21 mouse cellular contexts compared by ENCODE assay signal in genomic region chr4:81389263-81389662, GRCm38 (mm10). TPM values are rescaled to one million over a fixed set of nuclear protein-coding genes. Genes with fewer than 3 reads are reported as not detected.
DNase-seq lines count a peak whose midpoint lies in the region; ATAC-seq and TF ChIP-seq lines count a peak whose summit lies in the region.
"Had no signal": no experiment of that assay in that cellular context is flagged by ENCODE, and none has a peak within 500 bp of the region (broad histone marks: within the 10 kb centered on the region; RNA-seq: fewer than 3 reads in every experiment).

No protein-coding gene starts in this region.

- no peaks in the 10 kb centered on the region for H3K27me3 ChIP-seq in forebrain, embryonic 11.5 days (ENCODE audit: control insufficient read depth, insufficient read depth, low read length)
- H3K27me3 ChIP-seq in forebrain, embryonic 16.5 days (replicated peaks; ENCODE audit: control insufficient read depth, insufficient read depth, low read length): no peaks in the 10 kb centered on the region
- no peaks in the 10 kb centered on the region for H3K27me3 ChIP-seq in midbrain, embryonic 15.5 days (replicated peaks)
- H3K27me3 ChIP-seq in midbrain, embryonic 14.5 days (ENCODE audit: control insufficient read depth, insufficient read depth, low read length): no peaks in the 10 kb centered on the region
- H3K27me3 ChIP-seq in forebrain, embryonic 13.5 days: no peaks in the 10 kb centered on the region
- no peaks in the 10 kb centered on the region for H3K27me3 ChIP-seq in hindbrain, postnatal 0 days (ENCODE audit: insufficient read depth, low read length)
- H3K27me3 ChIP-seq: kidney, embryonic 15.5 days; limb, embryonic 15.5 days; stomach, embryonic 15.5 days had no signal

- no peak overlapping the region for H3K4me3 ChIP-seq in forebrain, embryonic 11.5 days (ENCODE audit: low read depth, low read length)
- no peak overlapping the region for H3K4me3 ChIP-seq in forebrain, embryonic 16.5 days (replicated peaks; ENCODE audit: low read length)
- H3K4me3 ChIP-seq in midbrain, embryonic 15.5 days: no peak overlapping the region
- H3K4me3 ChIP-seq in midbrain, embryonic 14.5 days (replicated peaks; ENCODE audit: low read depth, low read length): no peak overlapping the region
- H3K4me3 ChIP-seq in forebrain, embryonic 13.5 days: no peak overlapping the region
- no peak overlapping the region for H3K4me3 ChIP-seq in hindbrain, postnatal 0 days (ENCODE audit: low read length)
- H3K4me3 ChIP-seq: kidney, embryonic 15.5 days; limb, embryonic 15.5 days; stomach, embryonic 15.5 days had no signal

- no peak overlapping the region for H3K4me2 ChIP-seq in forebrain, embryonic 11.5 days (ENCODE audit: low read depth, low read length, severe bottlenecking)
- H3K4me2 ChIP-seq in forebrain, embryonic 16.5 days (ENCODE audit: low read length): no peak overlapping the region
- H3K4me2 ChIP-seq in midbrain, embryonic 15.5 days: no peak overlapping the region
- no peak overlapping the region for H3K4me2 ChIP-seq in midbrain, embryonic 14.5 days (ENCODE audit: low read length)
- no peak overlapping the region for H3K4me2 ChIP-seq in forebrain, embryonic 13.5 days
- H3K4me2 ChIP-seq in hindbrain, postnatal 0 days (ENCODE audit: low read depth, low read length): no peak overlapping the region
- H3K4me2 ChIP-seq: kidney, embryonic 15.5 days; limb, embryonic 15.5 days; stomach, embryonic 15.5 days had no signal

- peaks cover 7% of the 10 kb centered on the region; the same call in 1 of the 2 replicates for H3K4me1 ChIP-seq in forebrain, embryonic 11.5 days (replicated peaks; ENCODE audit: control insufficient read depth, insufficient read depth, low read length)
- H3K4me1 ChIP-seq in forebrain, embryonic 16.5 days (replicated peaks; ENCODE audit: control insufficient read depth, insufficient read depth, low read length): no peaks in the 10 kb centered on the region
- H3K4me1 ChIP-seq in midbrain, embryonic 15.5 days: peaks cover 5% of the 10 kb centered on the region; the same call in 1 of the 2 replicates
- H3K4me1 ChIP-seq in midbrain, embryonic 14.5 days (ENCODE audit: control insufficient read depth, insufficient read depth, low read length): peaks cover 3% of the 10 kb centered on the region; the same call in 1 of the 2 replicates
- peaks cover 8% of the 10 kb centered on the region for H3K4me1 ChIP-seq in forebrain, embryonic 13.5 days
- no peaks in the 10 kb centered on the region for H3K4me1 ChIP-seq in hindbrain, postnatal 0 days (ENCODE audit: insufficient read depth, low read length)
- H3K4me1 ChIP-seq: kidney, embryonic 15.5 days; stomach, embryonic 15.5 days had no signal

- H3K9me3 ChIP-seq in forebrain, embryonic 11.5 days (ENCODE audit: control insufficient read depth, low read length): no peaks in the 10 kb centered on the region
- no peaks in the 10 kb centered on the region for H3K9me3 ChIP-seq in forebrain, embryonic 16.5 days (ENCODE audit: control insufficient read depth, low read length)
- H3K9me3 ChIP-seq in midbrain, embryonic 15.5 days: no peaks in the 10 kb centered on the region
- no peaks in the 10 kb centered on the region for H3K9me3 ChIP-seq in midbrain, embryonic 14.5 days (ENCODE audit: control insufficient read depth, low read length)
- no peaks in the 10 kb centered on the region for H3K9me3 ChIP-seq in forebrain, embryonic 13.5 days (replicated peaks)
- no peaks in the 10 kb centered on the region for H3K9me3 ChIP-seq in hindbrain, postnatal 0 days (ENCODE audit: low read length)
- H3K9me3 ChIP-seq: kidney, embryonic 15.5 days; limb, embryonic 15.5 days; stomach, embryonic 15.5 days had no signal

- no peaks in the 10 kb centered on the region for H3K36me3 ChIP-seq in forebrain, embryonic 11.5 days (ENCODE audit: control insufficient read depth, insufficient read depth, low read length)
- H3K36me3 ChIP-seq in forebrain, embryonic 16.5 days (ENCODE audit: control insufficient read depth, insufficient read depth): no peaks in the 10 kb centered on the region
- no peaks in the 10 kb centered on the region for H3K36me3 ChIP-seq in midbrain, embryonic 15.5 days (replicated peaks)
- no peaks in the 10 kb centered on the region for H3K36me3 ChIP-seq in midbrain, embryonic 14.5 days (ENCODE audit: control insufficient read depth, insufficient read depth, low read length)
- H3K36me3 ChIP-seq in forebrain, embryonic 13.5 days (ENCODE audit: poor library complexity, severe bottlenecking): peaks cover 7% of the 10 kb centered on the region; the same call in 1 of the 2 replicates
- no peaks in the 10 kb centered on the region for H3K36me3 ChIP-seq in hindbrain, postnatal 0 days (ENCODE audit: insufficient read depth, low read length)
- H3K36me3 ChIP-seq: G1E; stomach, embryonic 15.5 days had no signal

- ATAC-seq in forebrain, embryonic 11.5 days (replicated peaks; ENCODE audit: low FRiP score): peak; percentile 63
- ATAC-seq in forebrain, embryonic 16.5 days: no peak
- peak; percentile 39 for ATAC-seq in midbrain, embryonic 15.5 days (replicated peaks)
- no peak for ATAC-seq in midbrain, embryonic 14.5 days (ENCODE audit: low FRiP score, low TSS enrichment)
- peak; percentile 41; the same call in 1 of the 2 replicates for ATAC-seq in forebrain, embryonic 13.5 days
- 0 out of 2 replicates have a peak, but pooled peaks have one; percentile 38 for ATAC-seq in hindbrain, postnatal 0 days
- ATAC-seq in megakaryocyte, adult 5-6 weeks (ENCODE audit: poor library complexity, severe bottlenecking): no peak
- ATAC-seq: activated CD4-positive, CD25-positive, alpha-beta regulatory T cell, adult 4 months; intestine, embryonic 16.5 days; lung, postnatal 0 days had no signal

- H3K27ac ChIP-seq in forebrain, embryonic 11.5 days (ENCODE audit: low read depth, low read length): no peak overlapping the region
- no peak overlapping the region for H3K27ac ChIP-seq in forebrain, embryonic 16.5 days (ENCODE audit: low read length)
- H3K27ac ChIP-seq in midbrain, embryonic 15.5 days: no peak overlapping the region
- H3K27ac ChIP-seq in midbrain, embryonic 14.5 days (replicated peaks; ENCODE audit: low read depth, low read length): no peak overlapping the region
- no peak overlapping the region for H3K27ac ChIP-seq in forebrain, embryonic 13.5 days
- H3K27ac ChIP-seq in hindbrain, postnatal 0 days: no peak overlapping the region
- H3K27ac ChIP-seq: kidney, embryonic 15.5 days; limb, embryonic 15.5 days; stomach, embryonic 15.5 days had no signal

- H3K9ac ChIP-seq in forebrain, embryonic 11.5 days (ENCODE audit: low read length): no peak overlapping the region
- H3K9ac ChIP-seq in forebrain, embryonic 16.5 days (replicated peaks; ENCODE audit: low read depth, low read length): no peak overlapping the region
- H3K9ac ChIP-seq in midbrain, embryonic 15.5 days: no peak overlapping the region
- H3K9ac ChIP-seq in midbrain, embryonic 14.5 days (replicated peaks; ENCODE audit: low read length): no peak overlapping the region
- H3K9ac ChIP-seq in forebrain, embryonic 13.5 days: no peak overlapping the region
- H3K9ac ChIP-seq in hindbrain, postnatal 0 days (replicated peaks; ENCODE audit: low read length): no peak overlapping the region
- H3K9ac ChIP-seq: kidney, embryonic 15.5 days; limb, embryonic 15.5 days; stomach, embryonic 15.5 days had no signal

- no peak for DNase-seq in forebrain, embryonic 11.5 days (ENCODE audit: low spot score)
- no peak for DNase-seq in midbrain, embryonic 14.5 days
- DNase-seq in hindbrain, postnatal 0 days (ENCODE audit: low spot score): no peak
- DNase-seq in left cerebral cortex, adult 18-20 months (ENCODE audit: low spot score in 2 of 2): no peak
- DNase-seq: adrenal gland, postnatal 10 days; cerebellum, postnatal 14 days; gastrocnemius, postnatal 10 days; heart, adult 18-20 months; heart, postnatal 4 days; thymus, adult 18-20 months had no signal

- TF ChIP-seq CTCF in hindbrain, postnatal 0 days (IDR thresholded peaks at IDR 0.05; ENCODE audit: low read depth): no peak

RNA-seq across cellular contexts. Expression of gene Mpdz, which starts 53.4 kb away (rescaled TPM):
- polyA plus RNA-seq in forebrain, embryonic 11.5 days (2014; fragmentation: Nextera tagmentation; extraction: Ambion mirVana): 55.0 and 62.3 TPM in 2 replicates
- polyA plus RNA-seq in forebrain, embryonic 16.5 days (2015; fragmentation: Nextera tagmentation; extraction: Ambion mirVana): 21.6 and 22.0 TPM in 2 replicates
- 14.8 and 15.5 TPM in 2 replicates for polyA plus RNA-seq in midbrain, embryonic 15.5 days (2015; fragmentation: Nextera tagmentation; extraction: Ambion mirVana)
- 13.1 and 21.2 TPM in 2 replicates for polyA plus RNA-seq in midbrain, embryonic 14.5 days (2014; fragmentation: Nextera tagmentation; extraction: Ambion mirVana)
- 26.0 and 36.3 TPM in 2 replicates for polyA plus RNA-seq in forebrain, embryonic 13.5 days (2015; fragmentation: Nextera tagmentation; extraction: Ambion mirVana)
- total RNA-seq in hindbrain, postnatal 0 days (2014; rRNA removed): 37.8 and 38.8 TPM in 2 replicates
- 7.8 and 9.7 TPM in 2 replicates for polyA plus RNA-seq in hindbrain, postnatal 0 days (2015; fragmentation: Nextera tagmentation; extraction: Ambion mirVana)
- 10 to 100 TPM; 57.9 to 62.5 TPM for total RNA-seq in left cerebral cortex, adult 18-20 months (2021)
- total RNA-seq in megakaryocyte, adult 5-6 weeks (2015): 0.16 and 0.39 TPM in 2 replicates
- 0.04 and 0.29 TPM in 2 replicates for total RNA-seq in megakaryocyte, adult 5-6 weeks (2017)
- polyA plus RNA-seq: G1E had no signal

Comparison
In these comparisons a context has a peak if more than half of its experiments do, and no peak if none do; other contexts are left out.
1. ATAC-seq: peak in forebrain, embryonic 11.5 days (single experiment), midbrain, embryonic 15.5 days (single experiment), forebrain, embryonic 13.5 days (single experiment) and hindbrain, postnatal 0 days (single experiment); none in forebrain, embryonic 16.5 days (single experiment), midbrain, embryonic 14.5 days (single experiment) and megakaryocyte, adult 5-6 weeks (single experiment).